Mouse (Mus musculus) heart, embryonic 15.5 days (tissue): Measurements from ENCODE around the gene Slc16a7. TPM values are rescaled to one million over a fixed set of nuclear protein-coding genes. Genes with fewer than 3 reads are reported as not detected.
A peak's percentile ranks its signal among the peaks of the same experiment; 100 is the strongest.

Experiments used
- ATAC-seq: fragments of 200-750 bp; cut with Nextera tagmentation; replicated peaks from 2 replicates; pipeline ENCODE4 v1.8.0; 2017; ENCODE audit warnings: low read depth, moderate TSS enrichment; ENCODE audit not compliant: insufficient number of reproducible peaks, insufficient read depth, low FRiP score
- H3K27ac ChIP-seq: fragments of 300-500 bp; sonication (generic); 2 replicates; pipeline ENCODE4 v1.5.1; 2015; ENCODE audit warnings: mild to moderate bottlenecking, inconsistent platforms
- H3K27me3 ChIP-seq: fragments of 300-500 bp; sonication (generic); 2 replicates; pipeline ENCODE4 v1.6.1; 2015; ENCODE audit warnings: inconsistent platforms
- H3K36me3 ChIP-seq: fragments of 300-500 bp; sonication (generic); 2 replicates; pipeline ENCODE4 v1.6.1; 2015; ENCODE audit warnings: mild to moderate bottlenecking, inconsistent platforms
- H3K4me1 ChIP-seq: fragments of 300-500 bp; sonication (generic); replicated peaks from 2 replicates; pipeline ENCODE4 v1.6.1; 2015; ENCODE audit warnings: inconsistent platforms
- H3K4me2 ChIP-seq: fragments of 300-500 bp; sonication (generic); 2 replicates; pipeline ENCODE4 v1.6.1; 2015; ENCODE audit warnings: inconsistent platforms, mild to moderate bottlenecking, moderate library complexity
- H3K4me3 ChIP-seq: fragments of 300-500 bp; sonication (generic); 2 replicates; pipeline ENCODE4 v1.5.1; 2015; ENCODE audit warnings: mild to moderate bottlenecking, inconsistent platforms
- H3K9ac ChIP-seq: fragments of 300-500 bp; sonication (generic); 2 replicates; pipeline ENCODE4 v1.6.1; 2015; ENCODE audit warnings: mild to moderate bottlenecking, inconsistent platforms
- H3K9me3 ChIP-seq: fragments of 300-500 bp; sonication (generic); replicated peaks from 2 replicates; pipeline ENCODE4 v1.6.1; 2016; ENCODE audit warnings: inconsistent platforms
- WGBS: fragments of 180-500 bp; shearing (Covaris S2); methylation state at CpG from one replicate; pipeline ENCODE4 v1.1.7; 2015; ENCODE audit warnings: mixed read lengths; 5-methylcytosine and 5-hydroxymethylcytosine counted together
- polyA plus RNA-seq: library from polyadenylated mRNA; unstranded; fragments of >200 nt; fragmentation: Nextera tagmentation; extraction: Ambion mirVana; gene quantifications from 2 replicates; pipeline ENCODE4 v1.2.1, GENCODE M21; 2015

Slc16a7 gene
- polyA plus RNA-seq = 3.8 and 4.8 TPM in 2 replicates

GRCm38 (mm10) chr10:125388876-125389786, at the start of gene Slc16a7:
TSS of gene Slc16a7 (minus strand) at chr10:125389465.
- H3K36me3 ChIP-seq = no peaks in the 10 kb centered on the region
- under 1% methylated on average over 66 of the region's 67 CpGs for WGBS

GRCm38 (mm10) chr10:125418795-125419194, 29.5 kb upstream of the Slc16a7 start:
- Histone ChIP-seq H3K4me1 (no peaks in the 10 kb centered on the region), H3K36me3 (no peaks in the 10 kb centered on the region), H3K27ac (no peak overlapping the region), H3K4me3 (no peak overlapping the region), H3K9me3 (no peaks in the 10 kb centered on the region), H3K27me3 (no peaks in the 10 kb centered on the region), H3K9ac (no peak overlapping the region), H3K4me2 (no peak overlapping the region)
- ATAC-seq = no peak
- 68% methylated on average over 6 of the region's 6 CpGs for WGBS

More at GRCm38 (mm10) chr10:125388876-125389786, at the start of gene Slc16a7:
- peak; percentile 86 for ATAC-seq
- no peaks in the 10 kb centered on the region for H3K9me3 ChIP-seq
- H3K27ac ChIP-seq = peak within 1 kb of the TSS; percentile 74
- peaks cover 9% of the 10 kb centered on the region for H3K4me1 ChIP-seq
- peak within 1 kb of the TSS; percentile 74 for H3K9ac ChIP-seq
- peak within 1 kb of the TSS; percentile 94 for H3K4me3 ChIP-seq
- no peaks in the 10 kb centered on the region for H3K27me3 ChIP-seq
- peak within 1 kb of the TSS; percentile 95 for H3K4me2 ChIP-seq

GRCm38 (mm10) chr10:125399796-125400195, 10.5 kb upstream of the Slc16a7 start:
- WGBS = 75% methylated on average over 4 of the region's 4 CpGs

GRCm38 (mm10) chr10:125390011-125390410, 746 bp upstream of the Slc16a7 start:
- H3K9me3 ChIP-seq = no peaks in the 10 kb centered on the region
- peak overlapping the region; percentile 94 for H3K4me3 ChIP-seq
- peak overlapping the region; percentile 95 for H3K4me2 ChIP-seq
- H3K27ac ChIP-seq = no peak overlapping the region
- H3K36me3 ChIP-seq = no peaks in the 10 kb centered on the region
- peaks cover 9% of the 10 kb centered on the region for H3K4me1 ChIP-seq
- ATAC-seq = no peak
- no peaks in the 10 kb centered on the region for H3K27me3 ChIP-seq
- WGBS = 78% methylated on average over 6 of the region's 6 CpGs
- H3K9ac ChIP-seq = no peak overlapping the region

More at GRCm38 (mm10) chr10:125399796-125400195, 10.5 kb upstream of the Slc16a7 start:
- no peak for ATAC-seq
- Histone ChIP-seq H3K4me3 (no peak overlapping the region), H3K27ac (no peak overlapping the region), H3K9me3 (no peaks in the 10 kb centered on the region), H3K4me1 (no peaks in the 10 kb centered on the region), H3K9ac (no peak overlapping the region), H3K4me2 (no peak overlapping the region), H3K36me3 (no peaks in the 10 kb centered on the region), H3K27me3 (no peaks in the 10 kb centered on the region)

- H3K27me3 ChIP-seq = no peaks in the 10 kb centered on the region
- no peaks in the 10 kb centered on the region for H3K9me3 ChIP-seq
- WGBS = 25% methylated on average over 7 of the region's 7 CpGs
- H3K9ac ChIP-seq = peak overlapping the region; percentile 74
- H3K4me1 ChIP-seq = peaks cover 9% of the 10 kb centered on the region
- H3K27ac ChIP-seq = peak overlapping the region; percentile 74; the same call in 1 of the 2 replicates
- H3K4me3 ChIP-seq = peak overlapping the region; percentile 94
- no peaks in the 10 kb centered on the region for H3K36me3 ChIP-seq
- peak overlapping the region; percentile 95 for H3K4me2 ChIP-seq
- 0 out of 2 replicates have a peak, but pooled peaks have one; percentile 8 for ATAC-seq
Observed at GRCm38 (mm10) chr10:125388481-125388875, 787 bp downstream of the Slc16a7 start.

- no peaks in the 10 kb centered on the region for H3K27me3 ChIP-seq
- H3K36me3 ChIP-seq = no peaks in the 10 kb centered on the region
- peaks cover 9% of the 10 kb centered on the region for H3K4me1 ChIP-seq
- H3K27ac ChIP-seq = no peak overlapping the region
- H3K4me3 ChIP-seq = no peak overlapping the region
- no peaks in the 10 kb centered on the region for H3K9me3 ChIP-seq
- H3K9ac ChIP-seq = no peak overlapping the region
- 48% methylated on average over 14 of the region's 14 CpGs for WGBS
- no peak for ATAC-seq
- H3K4me2 ChIP-seq = peak overlapping the region; percentile 95
Observed at GRCm38 (mm10) chr10:125387782-125388415, 1.4 kb downstream of the Slc16a7 start.

GRCm38 (mm10) chr10:125375526-125375925, 13.7 kb downstream of the Slc16a7 start:
- Histone ChIP-seq H3K36me3 (no peaks in the 10 kb centered on the region), H3K27me3 (no peaks in the 10 kb centered on the region), H3K9ac (no peak overlapping the region), H3K27ac (no peak overlapping the region), H3K4me2 (no peak overlapping the region), H3K4me3 (no peak overlapping the region), H3K4me1 (no peaks in the 10 kb centered on the region), H3K9me3 (no peaks in the 10 kb centered on the region)
- 63% methylated on average over 5 of the region's 5 CpGs for WGBS
- ATAC-seq = no peak

- Histone ChIP-seq H3K4me3 (no peak overlapping the region), H3K27me3 (no peaks in the 10 kb centered on the region), H3K27ac (no peak overlapping the region), H3K4me2 (no peak overlapping the region), H3K9ac (no peak overlapping the region), H3K9me3 (no peaks in the 10 kb centered on the region), H3K4me1 (no peaks in the 10 kb centered on the region), H3K36me3 (no peaks in the 10 kb centered on the region)
- WGBS = 90% methylated on average over 13 of the region's 13 CpGs
- no peak for ATAC-seq
Observed at GRCm38 (mm10) chr10:125372666-125373065, 16.6 kb downstream of the Slc16a7 start.

GRCm38 (mm10) chr10:125371451-125371850, 17.8 kb downstream of the Slc16a7 start:
- H3K9ac ChIP-seq = no peak overlapping the region
- no peak overlapping the region for H3K27ac ChIP-seq
- no peaks in the 10 kb centered on the region for H3K9me3 ChIP-seq
- ATAC-seq = peak; percentile 66
- no peak overlapping the region for H3K4me2 ChIP-seq
- no peaks in the 10 kb centered on the region for H3K36me3 ChIP-seq
- no peaks in the 10 kb centered on the region for H3K27me3 ChIP-seq
- no peaks in the 10 kb centered on the region for H3K4me1 ChIP-seq
- WGBS = 65% methylated on average over 11 of the region's 11 CpGs
- no peak overlapping the region for H3K4me3 ChIP-seq

GRCm38 (mm10) chr10:125370037-125370610, 19.1 kb downstream of the Slc16a7 start:
- no peaks in the 10 kb centered on the region for H3K36me3 ChIP-seq
- H3K27me3 ChIP-seq = no peaks in the 10 kb centered on the region
- H3K4me1 ChIP-seq = no peaks in the 10 kb centered on the region
- WGBS = 58% methylated on average over 8 of the region's 8 CpGs
- H3K4me3 ChIP-seq = no peak overlapping the region
- no peak overlapping the region for H3K9ac ChIP-seq
- no peaks in the 10 kb centered on the region for H3K9me3 ChIP-seq
- 0 out of 2 replicates have a peak overlapping the region, but pooled peaks have one; percentile 40 for H3K27ac ChIP-seq
- H3K4me2 ChIP-seq = 0 out of 2 replicates have a peak overlapping the region, but pooled peaks have one; percentile 18
- peak; percentile 54; the same call in 1 of the 2 replicates for ATAC-seq

GRCm38 (mm10) chr10:125358479-125358878, 30.8 kb downstream of the Slc16a7 start:
- Histone ChIP-seq H3K9ac (no peak overlapping the region), H3K9me3 (no peaks in the 10 kb centered on the region), H3K36me3 (no peaks in the 10 kb centered on the region), H3K27me3 (no peaks in the 10 kb centered on the region), H3K27ac (no peak overlapping the region), H3K4me2 (no peak overlapping the region), H3K4me3 (no peak overlapping the region), H3K4me1 (no peaks in the 10 kb centered on the region)
- no peak for ATAC-seq
- 84% methylated on average over 7 of the region's 7 CpGs for WGBS
